Mouse (Mus musculus) forebrain, embryonic 15.5 days (tissue): ENCODE measurements around the gene Selenof. TPM values are rescaled to one million over a fixed set of nuclear protein-coding genes. Genes with fewer than 3 reads are reported as not detected.

Source experiments
- ATAC-seq: fragments of 200-750 bp; cut with Nextera tagmentation; replicated peaks from 2 replicates; pipeline ENCODE4 v1.8.0; 2017; ENCODE audit warnings: mild to moderate bottlenecking, moderate TSS enrichment, moderate library complexity
- H3K27ac ChIP-seq: fragments of 300-500 bp; sonication (generic); replicated peaks from 2 replicates; pipeline ENCODE4 v1.5.1; 2015; ENCODE audit warnings: mild to moderate bottlenecking, inconsistent platforms
- H3K27me3 ChIP-seq: fragments of 300-500 bp; sonication (generic); 2 replicates; pipeline ENCODE4 v1.6.1; 2015; ENCODE audit warnings: inconsistent platforms
- H3K36me3 ChIP-seq: fragments of 300-500 bp; sonication (generic); 2 replicates; pipeline ENCODE4 v1.6.1; 2015; ENCODE audit warnings: mild to moderate bottlenecking, inconsistent platforms
- H3K4me1 ChIP-seq: fragments of 300-500 bp; sonication (generic); 2 replicates; pipeline ENCODE4 v1.6.1; 2015; ENCODE audit warnings: inconsistent platforms
- H3K4me2 ChIP-seq: fragments of 300-500 bp; sonication (generic); replicated peaks from 2 replicates; pipeline ENCODE4 v1.6.1; 2015; ENCODE audit warnings: mild to moderate bottlenecking, inconsistent platforms
- H3K4me3 ChIP-seq: fragments of 300-500 bp; sonication (generic); 2 replicates; pipeline ENCODE4 v1.5.1; 2015; ENCODE audit warnings: mild to moderate bottlenecking, inconsistent platforms
- H3K9ac ChIP-seq: fragments of 300-500 bp; sonication (generic); replicated peaks from 2 replicates; pipeline ENCODE4 v1.6.1; 2015; ENCODE audit warnings: mild to moderate bottlenecking, inconsistent platforms
- H3K9me3 ChIP-seq: fragments of 300-500 bp; sonication (generic); 2 replicates; pipeline ENCODE4 v1.6.1; 2016; ENCODE audit warnings: inconsistent platforms
- WGBS: fragments of 180-500 bp; shearing (Covaris S2); methylation state at CpG from one replicate; pipeline ENCODE4 v1.1.7; 2015; ENCODE audit warnings: mixed read lengths; 5-methylcytosine and 5-hydroxymethylcytosine counted together
- polyA plus RNA-seq: library from polyadenylated mRNA; unstranded; fragments of >200 nt; fragmentation: Nextera tagmentation; extraction: Ambion mirVana; gene quantifications from 2 replicates; pipeline ENCODE4 v1.2.1, GENCODE M21; 2015

The Selenof gene
- polyA plus RNA-seq, 1 experiment from 2014 or later, result 528 TPM

- Histone ChIP-seq H3K4me2 (peak overlapping the region; percentile 82), H3K9ac (peak overlapping the region; percentile 94), H3K27me3 (no peaks in the 10 kb centered on the region), H3K36me3 (peaks cover 4% of the 10 kb centered on the region; the same call in 1 of the 2 replicates), H3K27ac (peak overlapping the region; percentile 96), H3K9me3 (no peaks in the 10 kb centered on the region), H3K4me3 (peak overlapping the region; percentile 77), H3K4me1 (peaks cover 49% of the 10 kb centered on the region)
- under 1% methylated on average over 21 of the region's 21 CpGs for WGBS
- ATAC-seq, result no peak
These were observed 1.2 kb upstream of the Selenof start for GRCm38 (mm10) chr3:144568861-144569361.

- Histone ChIP-seq H3K36me3 (peaks cover 6% of the 10 kb centered on the region; the same call in 1 of the 2 replicates), H3K4me3 (peak overlapping the region; percentile 77), H3K4me2 (peak overlapping the region; percentile 82), H3K27me3 (no peaks in the 10 kb centered on the region), H3K27ac (peak overlapping the region; percentile 96), H3K9ac (peak overlapping the region; percentile 94), H3K9me3 (no peaks in the 10 kb centered on the region), H3K4me1 (peaks cover 53% of the 10 kb centered on the region)
- ATAC-seq, result peak; percentile 36
- WGBS, result 0% methylated on average over 47 of the region's 47 CpGs
These were observed 618 bp upstream of the Selenof start for GRCm38 (mm10) chr3:144569401-144569971.

GRCm38 (mm10) chr3:144570816-144571487, 848 bp downstream of the Selenof start:
- no peak for ATAC-seq
- Histone ChIP-seq H3K4me3 (peak overlapping the region; percentile 77), H3K9ac (peak overlapping the region; percentile 88), H3K27ac (peak overlapping the region; percentile 96), H3K4me1 (peaks cover 55% of the 10 kb centered on the region), H3K9me3 (no peaks in the 10 kb centered on the region), H3K27me3 (no peaks in the 10 kb centered on the region), H3K36me3 (peaks cover 10% of the 10 kb centered on the region; the same call in 1 of the 2 replicates), H3K4me2 (peak overlapping the region; percentile 51)
- 2% methylated on average over 25 of the region's 25 CpGs for WGBS

GRCm38 (mm10) chr3:144574256-144574655, 4.2 kb downstream of the Selenof start:
- Histone ChIP-seq H3K27ac (no peak overlapping the region), H3K4me1 (peaks cover 35% of the 10 kb centered on the region), H3K4me2 (no peak overlapping the region), H3K9me3 (no peaks in the 10 kb centered on the region), H3K9ac (no peak overlapping the region), H3K4me3 (no peak overlapping the region), H3K27me3 (no peaks in the 10 kb centered on the region), H3K36me3 (peaks cover 27% of the 10 kb centered on the region)
- 84% methylated on average over 7 of the region's 7 CpGs for WGBS
- no peak for ATAC-seq

GRCm38 (mm10) chr3:144577366-144578340, 7.5 kb downstream of the Selenof start:
- ATAC-seq, result no peak
- Histone ChIP-seq H3K4me3 (no peak overlapping the region), H3K9ac (no peak overlapping the region), H3K4me2 (no peak overlapping the region), H3K4me1 (peaks cover 19% of the 10 kb centered on the region), H3K36me3 (peaks cover 54% of the 10 kb centered on the region), H3K9me3 (no peaks in the 10 kb centered on the region), H3K27me3 (no peaks in the 10 kb centered on the region), H3K27ac (no peak overlapping the region)
- WGBS, result 91% methylated on average over 10 of the region's 10 CpGs

- H3K4me1 ChIP-seq, result peaks cover 9% of the 10 kb centered on the region
- no peak overlapping the region for H3K9ac ChIP-seq
- no peak for ATAC-seq
- H3K4me2 ChIP-seq, result no peak overlapping the region
- no peaks in the 10 kb centered on the region for H3K9me3 ChIP-seq
- H3K27me3 ChIP-seq, result no peaks in the 10 kb centered on the region
- no peak overlapping the region for H3K27ac ChIP-seq
- peaks cover 50% of the 10 kb centered on the region for H3K36me3 ChIP-seq
- no peak overlapping the region for H3K4me3 ChIP-seq
- 92% methylated on average over 4 of the region's 4 CpGs for WGBS
These were observed 8.8 kb downstream of the Selenof start for GRCm38 (mm10) chr3:144578921-144579320.

- no peaks in the 10 kb centered on the region for H3K9me3 ChIP-seq
- WGBS, result 70% methylated on average over 5 of the region's 5 CpGs
- no peak overlapping the region for H3K9ac ChIP-seq
- H3K4me3 ChIP-seq, result no peak overlapping the region
- no peak overlapping the region for H3K4me2 ChIP-seq
- no peak overlapping the region for H3K27ac ChIP-seq
- no peak for ATAC-seq
- peaks cover 46% of the 10 kb centered on the region for H3K36me3 ChIP-seq
- no peaks in the 10 kb centered on the region for H3K27me3 ChIP-seq
- H3K4me1 ChIP-seq, result 0 out of 2 replicates have a peak, but pooled peaks cover 2% of the 10 kb centered on the region
These were observed 9.7 kb downstream of the Selenof start for GRCm38 (mm10) chr3:144579796-144580195.

- 87% methylated on average over 7 of the region's 7 CpGs for WGBS
- no peaks in the 10 kb centered on the region for H3K27me3 ChIP-seq
- no peak overlapping the region for H3K9ac ChIP-seq
- no peaks in the 10 kb centered on the region for H3K9me3 ChIP-seq
- H3K27ac ChIP-seq, result no peak overlapping the region
- no peaks in the 10 kb centered on the region for H3K4me1 ChIP-seq
- H3K4me2 ChIP-seq, result no peak overlapping the region
- no peak overlapping the region for H3K4me3 ChIP-seq
- H3K36me3 ChIP-seq, result peaks cover 44% of the 10 kb centered on the region
- ATAC-seq, result no peak
These were observed 10.2 kb downstream of the Selenof start for GRCm38 (mm10) chr3:144580281-144580680.

- peaks cover 46% of the 10 kb centered on the region for H3K36me3 ChIP-seq
- H3K27ac ChIP-seq, result no peak overlapping the region
- H3K4me2 ChIP-seq, result no peak overlapping the region
- ATAC-seq, result no peak
- no peak overlapping the region for H3K4me3 ChIP-seq
- H3K27me3 ChIP-seq, result no peaks in the 10 kb centered on the region
- no peaks in the 10 kb centered on the region for H3K9me3 ChIP-seq
- WGBS, result 99% methylated on average over 3 of the region's 3 CpGs
- H3K9ac ChIP-seq, result no peak overlapping the region
- H3K4me1 ChIP-seq, result peaks cover 3% of the 10 kb centered on the region; the same call in 1 of the 2 replicates
These were observed 11.7 kb downstream of the Selenof start for GRCm38 (mm10) chr3:144581842-144582241.

- Histone ChIP-seq H3K36me3 (peaks cover 50% of the 10 kb centered on the region), H3K27me3 (no peaks in the 10 kb centered on the region), H3K9ac (no peak overlapping the region), H3K4me2 (no peak overlapping the region), H3K27ac (no peak overlapping the region), H3K9me3 (no peaks in the 10 kb centered on the region), H3K4me3 (no peak overlapping the region), H3K4me1 (peaks cover 4% of the 10 kb centered on the region; the same call in 1 of the 2 replicates)
- WGBS, result 95% methylated on average over 4 of the region's 4 CpGs
- no peak for ATAC-seq
These were observed 12.2 kb downstream of the Selenof start for GRCm38 (mm10) chr3:144582306-144582705.

- Histone ChIP-seq H3K9ac (no peak overlapping the region), H3K27me3 (no peaks in the 10 kb centered on the region), H3K36me3 (peaks cover 44% of the 10 kb centered on the region), H3K4me3 (no peak overlapping the region), H3K4me2 (no peak overlapping the region), H3K27ac (no peak overlapping the region), H3K4me1 (peaks cover 4% of the 10 kb centered on the region; the same call in 1 of the 2 replicates), H3K9me3 (no peaks in the 10 kb centered on the region)
- WGBS, result 51% methylated on average over 5 of the region's 5 CpGs
- ATAC-seq, result no peak
These were observed 13.7 kb downstream of the Selenof start for GRCm38 (mm10) chr3:144583789-144584188.
